Mouse (Mus musculus) T-helper 1 cell (primary cell): ENCODE data around the gene Glyat.
"Not testable (repeated sequence)": the region's sequence is repeated elsewhere in the genome, so short reads cannot be mapped to it uniquely, and the experiment has no call there.

Experiments
- in situ Hi-C: fragments of 300-600 bp; cut with MboI, MseI; formaldehyde crosslinking; loops from one replicate; pipeline ENCODE4 v1.15.1; 2025; ENCODE audit warnings: high pct_unique_total_duplicates

The Glyat gene

DNA sequence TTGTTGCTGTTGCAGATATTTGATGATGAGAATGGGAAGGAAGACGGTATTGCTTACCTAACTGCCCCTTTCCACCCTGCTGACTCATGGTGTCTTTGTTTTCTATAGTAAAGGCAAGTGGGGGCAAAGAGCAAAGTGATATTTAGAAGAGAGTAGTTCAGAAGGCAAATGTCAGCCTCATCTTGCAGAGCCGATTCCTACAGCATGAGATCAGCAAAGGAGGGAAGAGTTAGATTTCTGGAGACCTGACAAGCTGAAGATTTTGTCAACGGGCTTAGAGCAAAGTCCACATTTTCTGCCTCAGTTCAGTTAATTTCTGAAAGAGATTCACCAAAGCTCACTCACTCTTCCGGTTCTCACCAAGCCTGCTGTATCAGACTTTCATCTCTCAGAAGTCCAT lies at the start of gene Glyat:
TSS of gene Glyat (plus strand) at position 133 of the 400 bp plus-strand sequence.
- in situ Hi-C loops: loop anchor here (25.0 kb wide), 1 partner anchor 729 kb away; the partner anchor contains the start of gene Olfr1467

DNA sequence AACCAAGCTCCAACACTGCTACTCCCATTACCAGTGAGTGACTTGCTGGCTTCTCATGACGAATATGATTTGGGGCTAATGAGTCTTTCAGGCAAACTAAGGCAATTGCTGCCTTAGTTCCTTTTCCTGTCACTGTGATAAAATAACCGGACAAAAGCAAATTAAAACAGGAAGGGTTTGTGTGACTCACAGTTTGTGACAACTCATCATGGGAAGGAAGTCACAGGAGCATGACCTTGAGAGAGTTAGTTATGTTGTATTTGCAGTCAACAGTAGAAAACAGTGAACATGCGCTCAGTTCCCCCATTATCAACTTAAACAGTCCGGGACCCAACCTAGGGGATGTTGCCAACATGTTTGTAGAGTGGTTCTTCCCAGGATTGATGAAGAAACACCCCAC lies 47.8 kb upstream of the Glyat start:
- in situ Hi-C loops: loop anchor here (10.0 kb wide), 1 partner anchor 219 kb away; no protein-coding TSS in a partner anchor

DNA sequence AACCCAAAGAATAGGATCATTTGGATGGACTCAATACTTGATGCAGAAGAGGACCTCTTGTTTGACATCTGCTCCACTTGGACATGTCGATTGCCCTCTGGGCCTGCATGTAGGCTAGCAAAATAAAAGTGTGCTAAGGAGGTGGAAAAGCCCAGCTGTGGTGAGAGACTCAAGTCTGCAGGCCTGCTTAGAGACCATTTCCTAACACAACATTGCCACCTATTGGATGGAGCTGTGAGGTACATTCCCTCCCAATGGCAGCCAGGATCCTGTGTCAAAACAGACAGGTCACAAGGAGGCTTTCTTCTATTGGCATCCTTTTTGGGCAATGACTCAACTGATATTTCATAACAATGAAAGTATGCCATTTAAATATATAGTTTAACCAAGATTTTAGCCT lies 41.2 kb upstream of the Glyat start:
- in situ Hi-C loops: loop anchor here (5.0 kb wide), 1 partner anchor 75 kb away; no protein-coding TSS in a partner anchor

DNA sequence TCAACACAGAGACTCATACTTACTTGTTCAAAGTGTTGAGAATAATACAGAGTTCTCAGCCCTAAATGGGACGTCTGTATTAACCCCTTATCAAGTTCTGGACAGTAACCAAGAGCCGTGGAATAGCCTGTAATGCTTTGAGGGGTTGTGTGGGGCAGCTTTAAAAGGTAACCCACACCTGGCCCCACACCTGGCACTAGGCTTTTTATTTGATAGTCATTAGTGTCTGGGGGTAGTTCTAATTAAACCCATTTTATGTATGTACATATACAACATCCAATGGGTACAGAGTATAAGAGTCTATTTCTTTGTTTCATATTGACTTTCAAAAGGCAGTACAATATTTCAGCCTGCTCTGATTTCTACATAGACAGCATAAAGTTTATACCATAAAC lies 38.0 kb upstream of the Glyat start:
- in situ Hi-C loops: no loop called here

DNA sequence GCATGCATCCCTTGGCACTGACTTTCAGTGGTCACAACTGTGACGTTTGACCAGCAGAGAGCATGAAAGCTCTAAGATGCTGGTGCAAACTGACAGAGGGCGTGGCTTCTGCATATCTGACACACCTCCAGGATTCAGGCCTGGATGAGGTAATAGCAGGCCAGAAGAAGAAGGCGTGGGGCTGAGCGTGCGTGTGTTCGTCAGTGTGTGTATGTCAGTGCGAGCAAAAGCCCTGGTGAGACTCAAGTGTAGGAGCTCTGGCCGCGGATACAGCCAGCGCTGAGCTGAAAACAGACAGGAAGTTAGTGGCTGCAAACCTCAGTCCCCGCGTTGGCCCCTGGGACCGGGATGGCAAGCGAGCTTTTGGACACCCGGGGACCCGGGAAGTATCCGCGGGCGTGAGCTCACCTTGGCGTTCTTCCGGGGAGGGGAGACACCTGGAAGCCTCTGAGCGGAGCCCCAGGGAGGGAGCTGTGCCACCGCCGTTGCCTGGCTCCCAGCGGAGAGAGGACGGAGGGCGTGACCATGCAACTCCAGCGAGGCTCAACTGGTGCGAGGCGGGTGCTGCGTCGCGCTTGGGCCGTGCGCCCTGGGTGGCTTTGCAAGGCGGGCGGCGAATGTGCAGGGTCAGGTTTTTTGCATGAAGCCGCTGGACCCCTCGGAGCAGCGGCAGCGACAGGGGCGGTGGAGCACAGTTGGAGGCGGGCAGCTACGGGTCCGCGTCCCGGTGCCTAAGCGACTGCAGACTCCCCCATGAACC lies 37.4 kb upstream of the Glyat start:
- in situ Hi-C loops: no loop called here

DNA sequence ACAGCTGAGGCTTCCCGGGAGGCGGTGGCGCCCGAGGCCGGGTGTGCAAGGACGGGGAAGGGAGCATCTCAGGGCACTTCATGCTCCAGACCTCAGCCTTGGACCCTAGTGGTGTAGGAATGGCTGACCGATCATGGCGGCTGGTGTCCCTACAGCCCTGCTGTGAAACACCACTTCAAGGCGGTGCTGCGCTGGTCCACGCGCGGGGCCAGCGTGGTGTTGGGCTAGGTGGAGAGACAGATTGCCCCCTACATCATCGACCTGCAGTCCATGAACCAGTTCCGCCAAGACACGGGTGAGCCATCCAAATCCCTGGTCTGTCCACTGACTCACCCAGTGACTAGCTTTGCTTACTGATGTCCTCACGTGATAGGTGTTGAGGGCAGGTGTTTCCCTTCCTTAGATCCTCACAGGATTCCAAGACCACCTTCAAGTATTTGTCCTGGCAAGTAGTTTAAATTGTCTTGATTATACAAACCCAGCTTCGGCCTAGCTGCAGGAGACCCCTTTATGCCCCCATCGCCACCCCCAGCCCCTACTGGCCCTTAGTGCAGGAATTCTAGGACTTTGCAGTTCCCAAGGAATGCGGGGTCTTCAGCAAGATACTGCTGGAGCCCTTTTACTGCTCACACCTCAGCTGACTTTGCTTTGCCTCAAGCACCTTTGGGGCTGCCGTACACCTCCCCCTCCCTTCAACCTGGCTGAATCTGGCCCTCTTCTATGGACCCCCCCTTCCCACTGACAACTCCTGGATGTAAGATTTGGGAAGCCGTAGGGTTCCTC lies 36.6 kb upstream of the Glyat start:
- in situ Hi-C loops: no loop called here

DNA sequence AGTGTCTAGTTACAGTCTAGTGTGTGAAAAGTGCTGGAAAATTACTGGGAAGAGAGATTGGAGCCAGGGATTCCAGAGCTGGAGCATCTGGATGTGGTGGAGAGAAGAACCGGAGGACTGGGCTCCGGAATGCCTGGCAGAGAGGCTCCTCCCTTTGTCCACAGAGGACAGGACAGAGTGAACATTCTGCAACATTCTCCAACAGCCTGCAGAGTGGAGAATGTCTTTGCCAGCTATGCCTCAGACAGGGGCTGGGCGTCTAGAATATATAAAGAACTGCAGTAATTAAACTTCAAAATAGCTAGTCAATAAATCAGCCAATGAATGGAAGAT lies 36.1 kb upstream of the Glyat start:
- in situ Hi-C loops: no loop called here

DNA sequence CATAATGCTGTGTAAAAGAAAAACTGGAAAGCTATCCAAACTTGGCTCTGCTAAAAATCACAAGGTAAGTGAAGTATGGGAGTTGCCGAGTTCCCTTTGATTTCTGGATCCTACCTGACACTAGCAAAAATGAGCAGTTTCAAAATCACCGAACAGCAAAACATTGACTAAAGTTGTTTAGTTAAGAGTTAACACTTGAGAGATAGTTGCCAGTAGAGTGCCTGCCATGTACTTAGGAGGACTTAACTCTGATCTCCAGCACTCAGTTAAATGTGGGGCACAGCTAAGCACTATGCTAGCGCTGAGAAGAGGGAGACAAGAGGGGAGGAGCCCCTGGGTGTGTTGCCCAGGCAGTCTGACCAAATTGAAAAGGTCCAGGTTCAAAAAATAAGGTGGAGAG lies 34.4 kb upstream of the Glyat start:
- in situ Hi-C loops: no loop called here

DNA sequence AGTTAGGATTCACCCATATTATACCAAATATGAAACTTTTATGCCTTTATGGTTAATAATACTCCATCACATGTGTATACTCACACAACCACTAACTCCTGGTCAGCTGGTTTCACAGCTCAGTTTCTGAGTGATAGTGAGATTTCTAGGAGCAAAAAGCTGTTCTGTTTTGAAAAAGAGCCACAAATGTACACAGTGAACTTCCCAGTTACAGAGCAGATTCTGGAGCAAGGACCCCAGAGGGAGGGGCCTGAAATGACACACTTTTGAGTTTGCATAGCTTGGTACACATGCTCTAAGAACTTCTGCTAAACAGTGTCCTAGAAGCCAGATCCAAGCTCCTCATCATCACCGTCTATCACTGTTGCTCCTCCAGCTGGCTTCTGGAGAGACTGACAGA lies 33.4 kb upstream of the Glyat start, which contains the start of gene Gm4952:
TSS of gene Gm4952 (plus strand) at position 301 of the 400 bp plus-strand sequence.
- in situ Hi-C loops: no loop called here

DNA sequence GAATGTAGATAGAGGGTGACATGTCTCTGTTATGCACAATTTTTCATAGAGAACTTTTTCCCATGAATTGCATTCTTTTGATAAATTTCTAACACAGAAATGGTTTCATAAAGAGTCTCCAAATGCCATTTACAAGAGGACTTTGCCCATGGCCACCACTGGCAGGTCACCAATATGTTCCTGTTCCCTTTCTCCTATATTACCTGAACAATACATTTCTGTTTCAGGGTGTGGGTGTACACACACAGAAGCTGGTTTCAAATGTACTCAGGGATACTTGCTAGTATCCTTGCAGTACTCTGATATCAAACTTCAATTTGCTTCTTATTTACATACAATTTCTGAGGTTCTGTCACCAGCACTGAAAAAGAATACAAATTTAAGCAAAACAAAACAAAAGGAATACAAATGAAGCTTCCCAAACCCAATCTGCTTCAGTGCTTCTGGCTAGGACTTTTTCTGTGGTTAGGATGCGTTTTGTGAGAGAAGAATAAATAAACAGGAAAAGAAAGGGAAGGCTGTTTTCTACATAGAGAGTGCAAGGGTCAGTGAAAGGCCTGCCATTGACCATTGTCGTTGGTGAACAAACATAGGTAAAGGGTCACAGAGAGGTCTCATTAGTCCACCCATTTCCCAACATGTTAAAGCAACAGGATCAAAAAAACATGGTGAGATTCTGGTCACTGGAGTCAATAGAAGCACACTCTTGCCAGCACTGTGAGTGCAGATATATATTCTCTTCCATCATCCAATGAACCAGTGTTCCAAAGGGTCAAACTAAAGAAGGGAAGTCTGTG lies 32.2 kb upstream of the Glyat start:
- in situ Hi-C loops: no loop called here

DNA sequence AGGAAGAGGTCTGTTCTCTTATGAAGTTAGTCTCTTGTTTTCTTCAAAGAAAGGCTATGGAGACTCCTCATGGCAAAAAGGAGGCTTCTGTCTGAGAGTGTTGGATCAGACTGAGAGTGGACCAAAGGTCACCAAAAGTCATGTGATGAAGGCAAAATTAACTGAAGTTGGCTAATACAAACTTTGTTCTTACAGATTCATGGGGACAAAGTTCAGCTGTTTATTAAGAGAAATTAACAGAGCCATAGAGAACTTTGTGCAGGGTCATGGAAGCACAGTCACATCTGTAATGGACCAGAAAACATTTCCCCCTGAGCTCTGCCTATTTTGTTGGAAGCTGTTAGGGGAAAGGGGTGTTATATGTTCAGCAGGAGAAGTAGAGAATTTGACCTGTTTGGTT lies 24.8 kb upstream of the Glyat start:
- in situ Hi-C loops: no loop called here

DNA sequence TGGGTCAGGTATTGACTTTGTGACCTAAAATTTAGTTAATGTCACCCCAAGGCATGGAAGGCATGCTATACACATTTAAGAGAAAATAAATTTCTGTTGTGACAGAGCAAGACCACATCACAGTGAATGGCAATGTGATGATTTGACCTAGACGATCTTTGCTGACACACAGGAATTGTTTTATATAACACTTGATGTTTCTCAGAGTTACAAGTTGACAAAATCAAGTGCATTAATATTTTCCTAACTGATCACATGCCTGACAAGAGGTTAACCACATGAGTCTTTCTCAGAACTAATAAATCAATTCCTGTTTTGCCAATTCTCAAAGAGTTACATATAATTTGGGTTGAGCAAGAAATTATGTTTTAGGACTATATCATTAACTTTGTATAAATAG lies 19.5 kb upstream of the Glyat start:
- in situ Hi-C loops: loop anchor here (10.0 kb wide), 1 partner anchor 211 kb away; no protein-coding TSS in a partner anchor

DNA sequence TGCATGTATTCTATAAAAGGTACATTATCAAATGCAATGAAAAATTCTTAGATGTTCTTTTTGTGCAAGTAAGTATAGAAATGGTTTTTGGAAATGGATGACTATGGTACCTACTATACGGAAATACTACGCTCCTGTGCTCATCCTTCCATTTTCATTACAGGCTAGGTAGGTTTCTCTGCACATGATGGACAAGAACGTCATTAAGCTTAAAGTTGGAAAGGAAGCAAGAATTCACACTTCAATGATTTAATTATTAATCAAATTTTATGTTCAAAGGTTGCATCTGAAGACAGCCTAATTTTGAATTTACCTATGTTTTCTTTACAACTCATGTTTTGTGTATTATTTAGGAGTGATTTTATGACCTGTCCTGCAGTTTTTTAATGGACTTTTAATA lies 1.2 kb downstream of the Glyat start:
- in situ Hi-C loops: loop anchor here (25.0 kb wide), 1 partner anchor 728 kb away; the partner anchor contains the start of gene Olfr1467

DNA sequence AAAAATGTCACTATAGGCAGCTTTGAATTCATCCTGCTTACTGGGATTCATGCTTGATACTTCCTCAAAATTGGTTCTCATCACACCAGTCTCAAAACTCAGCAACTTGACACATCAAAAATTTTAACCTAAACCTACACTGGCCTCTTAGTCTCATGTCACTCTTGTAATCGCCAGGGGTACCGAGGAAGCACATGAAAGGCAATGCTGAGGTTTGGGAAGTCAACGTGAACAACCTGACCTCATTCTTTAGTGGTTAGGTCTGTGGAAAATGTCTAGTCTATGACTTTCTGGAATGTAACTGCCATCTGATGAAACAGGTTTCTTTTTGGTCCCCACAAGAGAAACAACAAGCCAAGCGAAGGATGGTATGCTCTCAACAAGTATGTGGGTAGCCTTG lies 1.9 kb downstream of the Glyat start:
- in situ Hi-C loops: loop anchor here (25.0 kb wide), 1 partner anchor 727 kb away; the partner anchor contains the start of gene Olfr1467

DNA sequence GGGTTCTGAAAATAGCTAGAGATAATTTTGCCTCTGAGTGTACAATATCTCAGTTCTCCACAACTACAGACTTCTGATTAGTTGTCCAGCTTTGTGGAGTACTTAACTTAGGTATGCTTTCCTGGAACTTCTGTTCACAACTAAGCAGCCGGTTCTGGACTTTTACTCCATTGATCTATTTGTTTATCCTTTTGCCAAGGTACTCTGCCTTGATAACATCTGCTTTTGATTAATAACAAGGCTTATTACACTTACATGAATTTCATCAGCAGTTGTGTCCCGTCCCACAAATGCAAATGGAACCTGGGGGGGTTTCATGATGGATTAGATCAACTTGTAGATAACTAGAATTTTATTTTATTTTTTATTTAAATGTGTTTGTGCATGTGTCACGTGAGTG lies 3.8 kb downstream of the Glyat start:
- in situ Hi-C loops: loop anchor here (25.0 kb wide), 1 partner anchor 725 kb away; the partner anchor contains the start of gene Olfr1467

DNA sequence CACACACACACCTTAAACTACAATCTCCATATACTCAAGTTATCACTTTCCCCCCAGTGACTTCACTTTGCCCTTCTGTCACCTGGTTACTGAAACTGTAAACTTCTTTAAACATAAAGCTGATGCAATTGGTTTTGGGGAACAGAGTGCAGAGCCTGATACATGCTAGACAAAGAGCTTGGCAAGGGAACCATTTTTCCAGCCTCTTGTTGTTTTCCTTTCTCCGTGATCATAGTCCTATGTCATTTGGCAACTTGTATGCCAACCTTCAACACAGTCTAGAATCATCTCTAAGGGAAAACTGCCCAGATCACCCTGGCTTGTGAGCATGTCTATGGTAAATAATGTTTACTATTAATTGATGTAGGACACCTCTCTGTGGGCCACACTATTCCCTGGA lies 4.9 kb downstream of the Glyat start:
- in situ Hi-C loops: loop anchor here (25.0 kb wide), 1 partner anchor 724 kb away; the partner anchor contains the start of gene Olfr1467

DNA sequence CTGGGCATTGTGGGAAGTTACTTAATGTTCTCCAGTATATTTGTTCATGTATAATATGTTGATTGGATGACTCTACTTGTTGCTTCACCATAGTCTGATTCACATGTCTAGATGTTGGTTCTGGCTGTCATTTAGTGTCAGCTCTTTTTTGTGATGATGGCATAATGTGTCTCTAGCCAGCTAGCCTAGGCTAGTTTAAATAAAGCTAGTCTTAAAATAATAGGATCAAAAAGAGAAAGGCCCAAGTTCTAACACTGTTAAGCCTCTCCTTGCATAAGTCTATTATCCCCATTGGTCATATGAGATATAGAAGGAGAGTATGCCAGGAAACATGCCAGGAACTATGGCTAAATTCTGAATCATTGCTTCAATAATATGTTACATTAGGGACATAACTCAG lies 16.4 kb downstream of the Glyat start:
- in situ Hi-C loops: loop anchor here (25.0 kb wide), 1 partner anchor 713 kb away; the partner anchor contains the start of gene Olfr1467

DNA sequence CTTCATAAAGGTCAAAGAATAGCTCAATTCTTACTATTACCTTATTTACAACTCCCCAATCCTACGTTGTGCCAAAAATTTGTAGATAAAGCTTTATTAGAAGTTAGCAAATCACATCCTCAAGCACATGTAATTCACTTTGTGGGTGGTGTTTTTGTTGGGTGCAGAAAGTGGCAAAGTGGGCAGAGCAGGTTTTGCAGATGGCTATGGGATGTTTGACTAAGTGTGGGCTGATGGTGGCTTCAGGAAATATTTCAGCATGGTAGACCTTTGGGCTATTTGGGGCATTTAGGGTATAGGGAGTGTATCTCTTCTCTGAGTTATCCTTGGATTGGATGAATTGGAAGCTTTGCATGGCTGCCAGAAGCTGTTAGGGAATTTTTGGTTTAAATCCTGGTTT lies 33.0 kb downstream of the Glyat start:
- in situ Hi-C loops: no loop called here

DNA sequence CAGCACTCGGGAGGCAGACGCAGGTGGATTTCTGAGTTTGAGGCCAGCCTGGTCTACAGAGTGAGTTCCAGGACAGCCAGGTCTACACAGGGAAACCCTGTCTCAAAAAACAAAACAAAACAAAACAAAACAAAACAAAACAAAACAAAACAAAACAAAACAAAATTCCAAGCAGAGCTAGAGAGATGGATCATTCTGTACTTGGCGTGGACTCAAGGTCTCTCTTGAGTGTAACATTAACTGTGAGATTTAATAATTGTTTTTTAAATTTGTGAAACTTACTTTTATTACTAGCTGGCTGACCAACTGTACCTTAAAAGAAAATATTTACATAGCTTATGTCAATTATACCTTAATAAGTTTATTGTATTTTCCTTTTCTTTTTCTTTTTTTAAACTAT lies 35.5 kb downstream of the Glyat start:
- in situ Hi-C loops: not testable (repeated sequence)

DNA sequence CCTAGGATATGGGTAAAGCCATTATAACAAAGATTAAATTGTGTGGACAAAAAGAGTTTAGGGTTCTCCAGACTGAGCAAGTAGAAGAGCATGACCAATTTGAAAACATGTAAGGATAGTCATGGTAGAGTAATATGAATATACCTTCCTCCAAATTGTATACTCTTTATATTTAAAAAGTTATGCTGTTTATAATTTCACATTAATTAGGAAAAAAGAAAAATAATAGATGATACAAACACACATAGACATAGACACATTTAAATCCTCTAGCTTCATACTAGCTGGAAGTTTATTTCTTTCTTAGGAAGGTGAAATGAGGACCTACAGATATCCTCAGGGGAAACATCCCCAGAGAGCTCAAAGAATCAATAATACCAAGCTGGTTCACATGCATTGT lies 37.0 kb downstream of the Glyat start, which contains the start of gene Olfr1442:
TSS of gene Olfr1442 (plus strand) at position 301 of the 400 bp plus-strand sequence.
- in situ Hi-C loops: no loop called here

DNA sequence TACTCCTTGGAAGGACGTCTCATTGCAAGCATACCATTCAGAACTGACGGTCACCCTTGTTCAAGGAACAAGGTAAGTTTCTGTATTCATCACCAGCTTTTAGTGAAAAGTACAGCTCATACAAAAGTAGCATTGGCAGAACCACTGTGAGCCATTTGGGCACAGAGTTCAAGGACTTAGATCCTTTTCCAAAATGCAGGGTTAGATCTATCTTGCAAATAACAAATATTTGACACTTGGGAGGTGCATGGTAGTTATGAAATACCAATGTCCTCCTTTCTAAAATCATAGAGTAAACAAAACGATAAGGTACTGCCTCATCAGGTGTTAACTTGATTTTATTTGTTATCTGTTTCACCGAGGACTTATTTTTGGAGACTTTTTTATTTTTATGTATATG lies 37.9 kb downstream of the Glyat start:
- in situ Hi-C loops: no loop called here
